Comparison of ENCODE assay signal across 30 mouse cellular contexts in genomic region chr3:55753872-55754271, GRCm38 (mm10). TPM values are rescaled to one million over a fixed set of nuclear protein-coding genes. Genes with fewer than 3 reads are reported as not detected.
DNase-seq lines count a peak whose midpoint lies in the region; ATAC-seq and TF ChIP-seq lines count a peak whose summit lies in the region.
"Had no signal": no experiment of that assay in that cellular context is flagged by ENCODE, and none has a peak within 500 bp of the region (broad histone marks: within the 10 kb centered on the region; RNA-seq: fewer than 3 reads in every experiment).

No protein-coding gene starts in this region.

- no peak overlapping the region for H3K4me3 ChIP-seq in hindbrain, embryonic 15.5 days
- no peak overlapping the region for H3K4me3 ChIP-seq in hindbrain, embryonic 10.5 days
- H3K4me3 ChIP-seq in midbrain, embryonic 12.5 days: no peak overlapping the region
- no peak overlapping the region for H3K4me3 ChIP-seq in midbrain, postnatal 0 days (ENCODE audit: low read depth, low read length)
- no peak overlapping the region for H3K4me3 ChIP-seq in left cerebral cortex, adult 2 months
- H3K4me3 ChIP-seq: embryonic facial prominence, embryonic 13.5 days; heart, embryonic 10.5 days; kidney, embryonic 15.5 days; limb, embryonic 10.5 days; limb, embryonic 15.5 days; liver, embryonic 13.5 days had no signal

- intact Hi-C loops in left cerebral cortex, adult 2 months (cut with DNase I): no loop called here

- TF ChIP-seq CTCF in midbrain, postnatal 0 days (IDR thresholded peaks at IDR 0.05): no peak
- TF ChIP-seq CTCF in left cerebral cortex, adult 2 months (IDR thresholded peaks at IDR 0.05): no peak

- no peak overlapping the region for H3K4me2 ChIP-seq in hindbrain, embryonic 15.5 days
- no peak overlapping the region for H3K4me2 ChIP-seq in midbrain, embryonic 12.5 days (replicated peaks)
- no peak overlapping the region for H3K4me2 ChIP-seq in midbrain, postnatal 0 days (ENCODE audit: low read depth, low read length, poor library complexity, severe bottlenecking)
- H3K4me2 ChIP-seq: embryonic facial prominence, embryonic 13.5 days; kidney, embryonic 15.5 days; limb, embryonic 15.5 days; liver, embryonic 13.5 days had no signal

- no peaks in the 10 kb centered on the region for H3K9me3 ChIP-seq in hindbrain, embryonic 15.5 days
- H3K9me3 ChIP-seq in hindbrain, embryonic 10.5 days: no peaks in the 10 kb centered on the region
- H3K9me3 ChIP-seq in midbrain, embryonic 12.5 days: no peaks in the 10 kb centered on the region
- no peaks in the 10 kb centered on the region for H3K9me3 ChIP-seq in midbrain, postnatal 0 days (ENCODE audit: low read length)
- H3K9me3 ChIP-seq: embryonic facial prominence, embryonic 13.5 days; heart, embryonic 10.5 days; kidney, embryonic 15.5 days; limb, embryonic 10.5 days; limb, embryonic 15.5 days; liver, embryonic 13.5 days had no signal

- no peaks in the 10 kb centered on the region for H3K36me3 ChIP-seq in hindbrain, embryonic 15.5 days
- no peaks in the 10 kb centered on the region for H3K36me3 ChIP-seq in hindbrain, embryonic 10.5 days
- H3K36me3 ChIP-seq in midbrain, embryonic 12.5 days: no peaks in the 10 kb centered on the region
- H3K36me3 ChIP-seq in midbrain, postnatal 0 days (ENCODE audit: insufficient read depth, low read length): no peaks in the 10 kb centered on the region
- H3K36me3 ChIP-seq: embryonic facial prominence, embryonic 13.5 days; heart, embryonic 10.5 days; kidney, embryonic 15.5 days; limb, embryonic 10.5 days; limb, embryonic 15.5 days; liver, embryonic 13.5 days had no signal

- H3K27ac ChIP-seq in hindbrain, embryonic 15.5 days (replicated peaks): peak overlapping the region; percentile 76; the same call in 1 of the 2 replicates
- no peak overlapping the region for H3K27ac ChIP-seq in hindbrain, embryonic 10.5 days
- H3K27ac ChIP-seq in midbrain, embryonic 12.5 days (replicated peaks): peak overlapping the region; percentile 79; the same call in 1 of the 2 replicates
- peak overlapping the region; percentile 1; the same call in 1 of the 2 replicates for H3K27ac ChIP-seq in midbrain, postnatal 0 days (ENCODE audit: low read depth, low read length)
- no peak overlapping the region for H3K27ac ChIP-seq in left cerebral cortex, adult 2 months
- H3K27ac ChIP-seq: embryonic facial prominence, embryonic 13.5 days; heart, embryonic 10.5 days; kidney, embryonic 15.5 days; limb, embryonic 10.5 days; limb, embryonic 15.5 days; liver, embryonic 13.5 days had no signal

- DNase-seq in hindbrain, embryonic 10.5 days (ENCODE audit: low spot score): no peak
- no peak for DNase-seq in midbrain, postnatal 0 days (ENCODE audit: low spot score)
- no peak for DNase-seq in testis, postnatal 10 days (ENCODE audit: low spot score)
- no peak for DNase-seq in left cerebral cortex, adult 2 months (ENCODE audit: extremely low spot score in 1 of 2, low spot score in 2 of 2)
- no peak for DNase-seq in layer of hippocampus, postnatal 25 days (ENCODE audit: extremely low spot score in 1 of 2, low spot score in 1 of 2)
- DNase-seq: adrenal gland, postnatal 25 days; cerebellum, adult 11-12 months; cerebellum, postnatal 10 days; gastrocnemius, postnatal 10 days; heart, postnatal 36 days; kidney, adult 18-20 months; kidney, postnatal 25 days; liver, embryonic 13.5 days; lung, adult 18-20 months; lung, postnatal 4 days; thymus, postnatal 4 days had no signal

- H3K9ac ChIP-seq in hindbrain, embryonic 15.5 days: no peak overlapping the region
- H3K9ac ChIP-seq in midbrain, embryonic 12.5 days (replicated peaks): no peak overlapping the region
- no peak overlapping the region for H3K9ac ChIP-seq in midbrain, postnatal 0 days (replicated peaks; ENCODE audit: low read length, poor library complexity, severe bottlenecking)
- H3K9ac ChIP-seq: embryonic facial prominence, embryonic 13.5 days; kidney, embryonic 15.5 days; limb, embryonic 15.5 days; liver, embryonic 13.5 days had no signal

- ATAC-seq in hindbrain, embryonic 15.5 days (ENCODE audit: low FRiP score, low read depth): no peak
- ATAC-seq in midbrain, embryonic 12.5 days (ENCODE audit: low FRiP score, low read depth): no peak
- no peak for ATAC-seq in midbrain, postnatal 0 days (ENCODE audit: low FRiP score)
- ATAC-seq: CD4-positive, CD25-positive, alpha-beta regulatory T cell, adult 4 months; forebrain, embryonic 16.5 days; inflammation-experienced regulatory T-cells, adult 6 months; lung, postnatal 0 days had no signal

- no peaks in the 10 kb centered on the region for H3K27me3 ChIP-seq in hindbrain, embryonic 15.5 days
- peaks cover 24% of the 10 kb centered on the region for H3K27me3 ChIP-seq in hindbrain, embryonic 10.5 days (ENCODE audit: insufficient read depth, poor library complexity, severe bottlenecking)
- H3K27me3 ChIP-seq in midbrain, embryonic 12.5 days: no peaks in the 10 kb centered on the region; the same call in 1 of the 2 replicates
- no peaks in the 10 kb centered on the region for H3K27me3 ChIP-seq in midbrain, postnatal 0 days (ENCODE audit: insufficient read depth, low read length)
- H3K27me3 ChIP-seq: embryonic facial prominence, embryonic 13.5 days; kidney, embryonic 15.5 days; limb, embryonic 15.5 days; liver, embryonic 13.5 days had no signal

- peaks cover 65% of the 10 kb centered on the region for H3K4me1 ChIP-seq in hindbrain, embryonic 15.5 days (replicated peaks)
- peaks cover 40% of the 10 kb centered on the region for H3K4me1 ChIP-seq in hindbrain, embryonic 10.5 days (replicated peaks)
- H3K4me1 ChIP-seq in midbrain, embryonic 12.5 days: peaks cover 63% of the 10 kb centered on the region
- peaks cover 16% of the 10 kb centered on the region for H3K4me1 ChIP-seq in midbrain, postnatal 0 days (ENCODE audit: insufficient read depth, low read length)
- H3K4me1 ChIP-seq: kidney, embryonic 15.5 days; liver, embryonic 13.5 days had no signal

- WGBS in hindbrain, embryonic 15.5 days: 83% methylated on average over 6 of the region's 6 CpGs
- 88% methylated on average over 6 of the region's 6 CpGs for WGBS in hindbrain, embryonic 10.5 days
- 69% methylated on average over 6 of the region's 6 CpGs for WGBS in midbrain, embryonic 12.5 days
- 57% methylated on average over 6 of the region's 6 CpGs for WGBS in midbrain, postnatal 0 days

RNA-seq across cellular contexts. Expression of gene Mab21l1, which starts 28.4 kb away (rescaled TPM):
- 169 and 177 TPM in 2 replicates for polyA plus RNA-seq in hindbrain, embryonic 15.5 days (2015; fragmentation: Nextera tagmentation; extraction: Ambion mirVana)
- polyA plus RNA-seq in hindbrain, embryonic 10.5 days (2016; fragmentation: Nextera tagmentation; extraction: Ambion mirVana): 26.8 and 57.6 TPM in 2 replicates
- 148 and 164 TPM in 2 replicates for polyA plus RNA-seq in midbrain, embryonic 12.5 days (2016; fragmentation: Nextera tagmentation; extraction: Ambion mirVana)
- 151 and 152 TPM in 2 replicates for total RNA-seq in midbrain, postnatal 0 days (2014; rRNA removed)
- polyA plus RNA-seq in midbrain, postnatal 0 days (2015; fragmentation: Nextera tagmentation; extraction: Ambion mirVana): 131 and 148 TPM in 2 replicates
- 1 to 10 TPM; 1.7 to 2.0 TPM for total RNA-seq in left cerebral cortex, adult 2 months (2021)
- under 1 TPM; 0.44 to 0.75 TPM for total RNA-seq in layer of hippocampus, postnatal 25 days (2021)
- total RNA-seq: common myeloid progenitor, adult 5-6 weeks; megakaryocyte-erythroid progenitor cell, adult 5-6 weeks; neutrophil, adult 5-6 weeks had no signal
- polyA plus RNA-seq: inflammation-experienced regulatory T-cells, adult 6 months; lung, postnatal 0 days had no signal

Comparison
In these comparisons a context has a peak if more than half of its experiments do, and no peak if none do; other contexts are left out.
1. H3K27ac ChIP-seq: peak in hindbrain, embryonic 15.5 days (single experiment), midbrain, embryonic 12.5 days (single experiment) and midbrain, postnatal 0 days (single experiment); none in hindbrain, embryonic 10.5 days (single experiment) and left cerebral cortex, adult 2 months (single experiment).